Mouse (Mus musculus) cerebellum, adult 2 months (tissue): ENCODE data around the gene Olfr221. TPM values are rescaled to one million over a fixed set of nuclear protein-coding genes. Genes with fewer than 3 reads are reported as not detected.

Experiments
- DNase-seq, 2 experiments: peaks; one replicate each; pipeline ENCODE4 v3.0.0; 2021
- H3K27ac ChIP-seq: fragments of 200-500 bp; 2 replicates; pipeline ENCODE4 v1.5.1; 2012; ENCODE audit warnings: low read length, control low read depth, inconsistent platforms; ENCODE audit not compliant: insufficient read depth
- H3K27me3 ChIP-seq: fragments of 200-500 bp; 2 replicates; pipeline ENCODE4 v1.6.1; 2012; ENCODE audit warnings: inconsistent platforms, mild to moderate bottlenecking, low read length, moderate library complexity; ENCODE audit not compliant: control insufficient read depth, insufficient read depth
- H3K4me1 ChIP-seq: fragments of 200-500 bp; 2 replicates; pipeline ENCODE4 v1.6.1; 2011; ENCODE audit warnings: low read length; ENCODE audit not compliant: control insufficient read depth, insufficient read depth
- H3K4me3 ChIP-seq: fragments of 200-500 bp; replicated peaks from 2 replicates; pipeline ENCODE3; 2011; ENCODE audit warnings: mild to moderate bottlenecking, low read depth, low read length, control low read depth; ENCODE audit not compliant: insufficient read depth
- CTCF ChIP-seq: fragments of 200-500 bp; IDR thresholded peaks from 2 replicates; pipeline ENCODE4 v1.5.1; 2011; ENCODE audit warnings: low read depth, mild to moderate bottlenecking, control low read depth, low read length, moderate library complexity, borderline replicate concordance; ENCODE audit not compliant: insufficient read depth
- POLR2A ChIP-seq: fragments of 200-500 bp; IDR thresholded peaks from 2 replicates; pipeline ENCODE4 v1.6.1; 2011; ENCODE audit warnings: low read length, control low read depth, borderline replicate concordance; ENCODE audit not compliant: insufficient read depth
- WGBS: fragments of 180-500 bp; shearing (Covaris S2); methylation state at CpG from one replicate; pipeline ENCODE4 v1.1.7; 2018; 5-methylcytosine and 5-hydroxymethylcytosine counted together
- polyA plus RNA-seq: library from polyadenylated mRNA; depleted of rRNA; stranded (reverse); fragments of >200 nt; gene quantifications from 2 replicates; pipeline ENCODE4 v1.2.3, GENCODE M21; 2012

Olfr221 gene
- polyA plus RNA-seq, 1 experiment = 0.03 TPM

- 64% methylated on average over 12 of the region's 12 CpGs for WGBS
- TF ChIP-seq CTCF = no peak
- no peak for TF ChIP-seq POLR2A
- no peak for DNase-seq
- H3K4me3 ChIP-seq = no peak overlapping the region
- H3K27me3 ChIP-seq = no peaks in the 10 kb centered on the region
- H3K27ac ChIP-seq = no peak overlapping the region
- no peaks in the 10 kb centered on the region for H3K4me1 ChIP-seq
These were observed 46.9 kb downstream of the Olfr221 start for GRCm38 (mm10) chr14:51995219-51995871.

- Histone ChIP-seq H3K27ac (no peak overlapping the region), H3K27me3 (no peaks in the 10 kb centered on the region), H3K4me1 (no peaks in the 10 kb centered on the region), H3K4me3 (no peak overlapping the region)
- TF ChIP-seq POLR2A (no peak), CTCF (no peak)
- 95% methylated on average over 4 of the region's 4 CpGs for WGBS
- no peak for DNase-seq
These were observed 47.8 kb downstream of the Olfr221 start for GRCm38 (mm10) chr14:51994453-51994852.

GRCm38 (mm10) chr14:51989461-51989970, 52.7 kb downstream of the Olfr221 start:
- Histone ChIP-seq H3K27me3 (no peaks in the 10 kb centered on the region), H3K27ac (no peak overlapping the region), H3K4me3 (no peak overlapping the region), H3K4me1 (no peaks in the 10 kb centered on the region)
- TF ChIP-seq POLR2A (no peak), CTCF (no peak)
- WGBS = 71% methylated on average over 12 of the region's 12 CpGs
- DNase-seq = no peak

GRCm38 (mm10) chr14:51988731-51989130, 53.5 kb downstream of the Olfr221 start:
- Histone ChIP-seq H3K27me3 (no peaks in the 10 kb centered on the region), H3K4me1 (no peaks in the 10 kb centered on the region), H3K4me3 (no peak overlapping the region), H3K27ac (no peak overlapping the region)
- WGBS = 67% methylated on average over 12 of the region's 12 CpGs
- no peak for DNase-seq
- TF ChIP-seq POLR2A (no peak), CTCF (no peak)

GRCm38 (mm10) chr14:51987177-51987576, 55.1 kb downstream of the Olfr221 start:
- DNase-seq = no peak
- WGBS = 74% methylated on average over 6 of the region's 6 CpGs
- H3K27me3 ChIP-seq = no peaks in the 10 kb centered on the region
- no peak overlapping the region for H3K27ac ChIP-seq
- H3K4me1 ChIP-seq = no peaks in the 10 kb centered on the region
- no peak for TF ChIP-seq POLR2A
- TF ChIP-seq CTCF = no peak
- H3K4me3 ChIP-seq = no peak overlapping the region

GRCm38 (mm10) chr14:51986153-51986505, 56.1 kb downstream of the Olfr221 start:
- 40% methylated on average over 7 of the region's 7 CpGs for WGBS
- TF ChIP-seq POLR2A = no peak
- no peak for TF ChIP-seq CTCF

DNA sequence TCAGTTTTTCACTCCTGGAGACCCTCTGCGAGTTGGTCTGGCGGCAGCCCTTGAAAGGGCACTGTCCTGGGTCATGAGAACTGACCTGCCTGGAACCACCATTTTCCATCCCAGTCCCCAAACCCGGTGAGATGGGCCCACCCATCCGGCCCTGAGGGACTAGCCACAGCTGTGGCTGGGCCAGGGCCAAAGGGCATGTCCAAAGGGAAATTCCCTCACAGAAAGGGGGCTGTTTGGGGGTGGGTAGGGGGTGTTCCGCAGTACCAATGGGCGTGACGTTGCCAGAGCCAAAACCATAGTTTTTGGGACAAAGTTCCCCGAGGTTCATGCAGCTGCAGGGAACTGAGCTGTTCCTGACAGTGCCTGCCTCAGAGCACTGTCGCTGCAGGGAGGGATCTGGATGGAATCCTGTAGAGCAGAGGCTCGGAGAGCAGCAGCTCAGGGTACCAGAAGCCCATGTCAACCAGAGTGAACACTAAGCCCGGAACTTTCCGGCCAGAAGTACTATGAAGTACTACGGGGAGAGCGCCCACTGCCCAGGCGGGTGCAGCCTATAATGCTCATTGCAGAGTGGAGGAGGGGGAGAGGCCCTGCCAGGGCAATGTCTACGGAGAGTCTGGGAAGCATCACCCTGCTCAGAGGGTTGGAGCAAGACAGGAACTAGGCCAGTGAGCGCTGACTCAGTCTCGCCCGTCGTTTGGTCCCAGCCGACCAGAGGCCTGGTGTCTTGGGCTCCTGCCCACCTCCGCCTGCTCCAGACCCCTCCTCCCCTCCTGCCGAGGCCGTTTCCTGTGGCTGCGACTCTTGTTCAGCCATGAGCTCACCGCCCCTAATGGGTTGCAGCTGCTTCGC, 56.7 kb downstream of the Olfr221 start:
- Histone ChIP-seq H3K4me3 (peak overlapping the region; percentile 88), H3K27me3 (no peaks in the 10 kb centered on the region), H3K4me1 (no peaks in the 10 kb centered on the region), H3K27ac (peak overlapping the region; percentile 56)
- DNase-seq = peak; percentile 66 to 75
- TF ChIP-seq CTCF = no peak
- 7% methylated on average over 27 of the region's 27 CpGs for WGBS

More at GRCm38 (mm10) chr14:51986153-51986505, 56.1 kb downstream of the Olfr221 start:
- Histone ChIP-seq H3K27ac (no peak overlapping the region), H3K27me3 (no peaks in the 10 kb centered on the region), H3K4me1 (no peaks in the 10 kb centered on the region), H3K4me3 (peak overlapping the region; percentile 88)
- no peak for DNase-seq
